Mouse (Mus musculus) stomach, embryonic 14.5 days (tissue): ENCODE measurements around the gene Sirpb1a. TPM values are rescaled to one million over a fixed set of nuclear protein-coding genes. Genes with fewer than 3 reads are reported as not detected.
"Not testable (repeated sequence)": the region's sequence is repeated elsewhere in the genome, so short reads cannot be mapped to it uniquely, and the experiment has no call there.

Experiments used
- ATAC-seq: fragments of 200-750 bp; cut with Nextera tagmentation; 2 replicates; pipeline ENCODE4 v1.8.0; 2017; ENCODE audit warnings: low read depth, moderate TSS enrichment; ENCODE audit not compliant: insufficient number of reproducible peaks, insufficient read depth, low FRiP score
- H3K27ac ChIP-seq: fragments of 300-500 bp; sonication (generic); 2 replicates; pipeline ENCODE4 v1.5.1; 2014; ENCODE audit warnings: mild to moderate bottlenecking, low read length, moderate library complexity, mixed read lengths
- H3K27me3 ChIP-seq: fragments of 300-500 bp; sonication (generic); 2 replicates; pipeline ENCODE4 v1.6.1; 2014; ENCODE audit warnings: low read length, control low read depth, mixed read lengths; ENCODE audit not compliant: control insufficient read depth, insufficient read depth
- H3K36me3 ChIP-seq: fragments of 300-500 bp; sonication (generic); 2 replicates; pipeline ENCODE4 v1.6.1; 2014; ENCODE audit warnings: mild to moderate bottlenecking, control low read depth, low read length, moderate library complexity, mixed read lengths; ENCODE audit not compliant: control insufficient read depth, insufficient read depth
- H3K4me1 ChIP-seq: fragments of 300-500 bp; sonication (generic); 2 replicates; pipeline ENCODE4 v1.6.1; 2014; ENCODE audit warnings: low read length, control low read depth, mixed read lengths; ENCODE audit not compliant: control insufficient read depth, insufficient read depth
- H3K4me2 ChIP-seq: fragments of 300-500 bp; sonication (generic); replicated peaks from 2 replicates; pipeline ENCODE4 v1.6.1; 2014; ENCODE audit warnings: low read depth, low read length, control low read depth
- H3K4me3 ChIP-seq: fragments of 300-500 bp; sonication (generic); 2 replicates; pipeline ENCODE4 v1.5.1; 2014; ENCODE audit warnings: low read depth, low read length, control low read depth
- H3K9ac ChIP-seq: fragments of 300-500 bp; sonication (generic); replicated peaks from 2 replicates; pipeline ENCODE4 v1.6.1; 2014; ENCODE audit warnings: low read depth, mild to moderate bottlenecking, control low read depth, low read length, moderate library complexity, mixed read lengths
- H3K9me3 ChIP-seq: fragments of 300-500 bp; sonication (generic); 2 replicates; pipeline ENCODE4 v1.6.1; 2016; ENCODE audit warnings: low read depth, low read length, control low read depth; ENCODE audit not compliant: control insufficient read depth
- WGBS: fragments of 180-500 bp; shearing (Covaris S2); extraction: QIAGEN DNeasy Blood & Tissue Kit; methylation state at CpG from one replicate; pipeline ENCODE4 v1.1.7; 2014; 5-methylcytosine and 5-hydroxymethylcytosine counted together
- polyA plus RNA-seq: library from polyadenylated mRNA; unstranded; fragments of >200 nt; fragmentation: Nextera tagmentation; extraction: Ambion mirVana; gene quantifications from 2 replicates; pipeline ENCODE4 v1.2.1, GENCODE M21; 2014

Sirpb1a gene
- not detected in 2 replicates for polyA plus RNA-seq

GRCm38 (mm10) chr3:15426447-15426846, at the start of gene Sirpb1a:
Gene Sirpb1a, minus strand, starts transcription at chr3:15426520.
- WGBS = 93% methylated on average over 1 of the region's 1 CpGs
- not testable (repeated sequence) for H3K27ac ChIP-seq, H3K9ac ChIP-seq, H3K9me3 ChIP-seq, H3K4me1 ChIP-seq, H3K4me2 ChIP-seq, ATAC-seq, H3K27me3 ChIP-seq, H3K36me3 ChIP-seq, H3K4me3 ChIP-seq

- not testable (repeated sequence) for H3K4me1 ChIP-seq, H3K36me3 ChIP-seq, H3K9me3 ChIP-seq, H3K9ac ChIP-seq, H3K27me3 ChIP-seq, H3K4me2 ChIP-seq, H3K4me3 ChIP-seq, H3K27ac ChIP-seq, ATAC-seq
- WGBS = 88% methylated on average over 1 of the region's 2 CpGs
Observed at GRCm38 (mm10) chr3:15474831-15475230, 48.5 kb upstream of the Sirpb1a start.

GRCm38 (mm10) chr3:15470158-15470557, 43.8 kb upstream of the Sirpb1a start:
- not testable (repeated sequence) for H3K9me3 ChIP-seq, H3K36me3 ChIP-seq, H3K27ac ChIP-seq, H3K27me3 ChIP-seq, H3K4me3 ChIP-seq, ATAC-seq, H3K4me1 ChIP-seq, H3K4me2 ChIP-seq, H3K9ac ChIP-seq
- 90% methylated on average over 1 of the region's 3 CpGs for WGBS

- not testable (repeated sequence) for H3K4me1 ChIP-seq, H3K27me3 ChIP-seq, H3K4me2 ChIP-seq, H3K36me3 ChIP-seq, ATAC-seq, H3K27ac ChIP-seq, H3K9me3 ChIP-seq, H3K4me3 ChIP-seq, H3K9ac ChIP-seq
- 77% methylated on average over 1 of the region's 1 CpGs for WGBS
Observed at GRCm38 (mm10) chr3:15443936-15444335, 17.6 kb upstream of the Sirpb1a start.

GRCm38 (mm10) chr3:15439844-15440243, 13.5 kb upstream of the Sirpb1a start:
- H3K27me3 ChIP-seq, H3K9ac ChIP-seq, H3K4me1 ChIP-seq, H3K4me2 ChIP-seq, H3K4me3 ChIP-seq, H3K9me3 ChIP-seq, ATAC-seq, H3K27ac ChIP-seq, H3K36me3 ChIP-seq: not testable (repeated sequence)
- 74% methylated on average over 1 of the region's 1 CpGs for WGBS

GRCm38 (mm10) chr3:15427917-15428316, 1.6 kb upstream of the Sirpb1a start:
- H3K27ac ChIP-seq = no peak overlapping the region
- no peaks in the 10 kb centered on the region for H3K9me3 ChIP-seq
- H3K4me3 ChIP-seq = no peak overlapping the region
- no peak for ATAC-seq
- WGBS = 84% methylated on average over 1 of the region's 1 CpGs
- no peaks in the 10 kb centered on the region for H3K27me3 ChIP-seq
- H3K4me2 ChIP-seq = no peak overlapping the region
- no peaks in the 10 kb centered on the region for H3K36me3 ChIP-seq
- H3K9ac ChIP-seq = no peak overlapping the region
- no peaks in the 10 kb centered on the region for H3K4me1 ChIP-seq

GRCm38 (mm10) chr3:15355690-15356089, 70.6 kb downstream of the Sirpb1a start:
- H3K4me1 ChIP-seq, H3K4me2 ChIP-seq, H3K27me3 ChIP-seq, H3K9me3 ChIP-seq, ATAC-seq, H3K27ac ChIP-seq, H3K4me3 ChIP-seq, H3K9ac ChIP-seq, H3K36me3 ChIP-seq: not testable (repeated sequence)
- WGBS = 78% methylated on average over 3 of the region's 3 CpGs

GRCm38 (mm10) chr3:15350318-15350717, 76.0 kb downstream of the Sirpb1a start:
- H3K27ac ChIP-seq, H3K36me3 ChIP-seq, H3K27me3 ChIP-seq, H3K4me3 ChIP-seq, H3K4me1 ChIP-seq, H3K9ac ChIP-seq, H3K9me3 ChIP-seq, H3K4me2 ChIP-seq, ATAC-seq: not testable (repeated sequence)
- WGBS = 87% methylated on average over 1 of the region's 2 CpGs

GRCm38 (mm10) chr3:15345606-15346005, 80.7 kb downstream of the Sirpb1a start:
- WGBS = 76% methylated on average over 3 of the region's 3 CpGs
- not testable (repeated sequence) for H3K36me3 ChIP-seq

More at GRCm38 (mm10) chr3:15345606-15346005, 80.7 kb downstream of the Sirpb1a start:
- not testable (repeated sequence) for H3K4me2 ChIP-seq, ATAC-seq, H3K9me3 ChIP-seq, H3K4me3 ChIP-seq, H3K27ac ChIP-seq, H3K4me1 ChIP-seq, H3K27me3 ChIP-seq, H3K9ac ChIP-seq
